Mouse (Mus musculus) brown adipose tissue, adult 24 weeks (tissue): Measurements from ENCODE around the gene Slc9a4. TPM values are rescaled to one million over a fixed set of nuclear protein-coding genes. Genes with fewer than 3 reads are reported as not detected.
"Not testable (repeated sequence)": the region's sequence is repeated elsewhere in the genome, so short reads cannot be mapped to it uniquely, and the experiment has no call there.

Experiments
- H3K27ac ChIP-seq: fragments of 200-500 bp; replicated peaks from 2 replicates; pipeline ENCODE4 v1.5.1; 2012; ENCODE audit warnings: low read depth, mild to moderate bottlenecking, low read length
- H3K4me1 ChIP-seq: fragments of 200-500 bp; 2 replicates; pipeline ENCODE4 v1.6.1; 2012; ENCODE audit warnings: low read length, mixed read lengths; ENCODE audit not compliant: control insufficient read depth, insufficient read depth, insufficient read length
- H3K4me3 ChIP-seq: fragments of 200-500 bp; 2 replicates; pipeline ENCODE4 v1.5.1; 2012; ENCODE audit warnings: low read depth, mild to moderate bottlenecking, low read length, moderate library complexity; ENCODE audit not compliant: insufficient read depth
- polyA plus RNA-seq: library from polyadenylated mRNA; stranded (reverse); fragments of >200 nt; gene quantifications from 2 replicates; pipeline ENCODE4 v1.2.4, GENCODE M21; 2012; ENCODE audit not compliant: missing spikeins, insufficient read depth, insufficient read length

Gene Slc9a4
- polyA plus RNA-seq, result not detected in 2 replicates

DNA sequence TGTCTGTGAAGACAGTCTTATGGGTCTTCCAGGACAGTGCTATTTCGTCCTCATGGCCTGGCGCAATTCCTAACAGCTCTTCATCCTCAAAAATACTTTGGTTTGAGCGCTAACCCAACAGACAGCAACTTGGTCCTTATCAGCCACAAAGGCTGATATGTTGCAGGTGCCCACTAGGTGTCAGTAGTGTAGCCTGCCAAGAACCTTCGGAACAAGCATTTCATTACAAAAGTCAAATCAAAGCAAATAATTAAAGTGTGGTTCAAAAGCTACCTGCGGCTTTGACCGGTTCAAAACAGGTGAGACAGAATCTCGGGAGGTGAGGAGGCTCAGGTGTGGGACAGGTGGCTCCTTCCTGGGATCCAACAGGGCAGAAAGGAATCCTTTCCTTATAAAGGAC is at the start of gene Slc9a4:
Gene Slc9a4, plus strand, starts transcription at position 298 of the 400 bp plus-strand sequence.
- no peaks in the 10 kb centered on the region for H3K4me1 ChIP-seq
- H3K27ac ChIP-seq, result no peak within 1 kb of the TSS
- no peak within 1 kb of the TSS for H3K4me3 ChIP-seq

- Histone ChIP-seq H3K4me3 (no peak overlapping the region), H3K4me1 (no peaks in the 10 kb centered on the region), H3K27ac (no peak overlapping the region)
Observed at GRCm38 (mm10) chr1:40537577-40537976, 42.3 kb upstream of the Slc9a4 start.

GRCm38 (mm10) chr1:40544650-40545049 is 35.2 kb upstream of the Slc9a4 start:
- Histone ChIP-seq H3K4me3 (no peak overlapping the region), H3K27ac (no peak overlapping the region), H3K4me1 (no peaks in the 10 kb centered on the region)

DNA sequence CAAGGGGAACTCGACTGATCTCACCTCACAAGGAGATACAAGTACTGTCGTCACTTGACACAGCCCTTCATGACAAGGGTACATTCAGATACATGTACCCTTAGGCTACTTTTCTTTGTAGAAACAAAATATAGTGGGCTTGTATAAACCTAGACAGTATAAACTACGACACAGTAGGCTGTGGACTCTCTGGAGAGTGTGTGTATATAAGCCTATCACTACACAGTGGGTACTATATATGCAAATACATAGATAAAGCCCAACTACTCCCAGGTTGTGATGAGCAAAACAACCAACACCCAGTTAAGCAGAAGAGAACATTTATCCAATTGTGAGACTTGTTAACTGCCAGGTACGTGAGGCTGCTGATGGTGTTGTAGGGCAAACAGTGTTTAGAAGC is 33.2 kb upstream of the Slc9a4 start:
- Histone ChIP-seq H3K27ac (no peak overlapping the region), H3K4me3 (no peak overlapping the region), H3K4me1 (no peaks in the 10 kb centered on the region)

DNA sequence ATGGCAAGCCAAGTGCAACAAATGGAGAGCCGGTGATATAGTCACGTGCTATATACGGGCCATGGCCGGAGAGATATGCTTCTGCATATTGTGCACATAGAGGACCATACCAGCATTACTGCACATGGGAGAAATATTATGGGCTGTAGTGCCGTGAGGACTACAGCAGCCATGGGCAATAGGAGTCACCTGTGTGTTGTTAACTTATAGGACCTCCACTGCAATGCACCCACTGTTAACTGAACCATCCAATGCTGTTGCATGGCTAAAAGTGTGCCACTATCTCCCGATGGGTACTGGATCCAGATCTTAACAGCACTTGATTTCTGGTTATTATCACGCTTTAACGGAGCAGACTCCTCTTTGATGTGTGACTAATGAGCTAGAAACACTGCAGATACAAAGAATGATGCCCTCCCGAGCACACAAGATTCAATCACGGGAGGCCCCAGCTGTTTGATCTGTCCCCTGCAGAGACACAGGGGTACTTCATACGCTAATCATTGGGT is 32.8 kb upstream of the Slc9a4 start:
- no peaks in the 10 kb centered on the region for H3K4me1 ChIP-seq
- no peak overlapping the region for H3K4me3 ChIP-seq
- no peak overlapping the region for H3K27ac ChIP-seq

DNA sequence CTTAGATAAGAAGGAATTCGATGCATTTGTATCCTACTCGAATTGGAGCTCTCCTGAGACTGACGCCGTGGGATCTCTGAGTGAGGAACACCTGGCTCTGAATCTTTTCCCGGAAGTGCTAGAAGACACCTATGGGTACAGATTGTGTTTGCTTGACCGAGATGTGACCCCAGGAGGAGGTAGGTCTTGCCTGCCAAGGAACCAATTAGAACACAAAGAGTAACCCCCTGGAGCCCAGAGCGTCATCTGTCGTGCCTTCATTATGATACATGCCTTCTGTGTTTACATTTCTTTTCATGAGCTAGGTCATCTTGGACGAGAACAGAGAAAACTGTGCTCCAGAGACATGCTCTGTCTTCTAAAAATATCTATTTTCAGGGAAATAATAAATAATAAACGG is 32.1 kb upstream of the Slc9a4 start:
- Histone ChIP-seq H3K27ac (no peak overlapping the region), H3K4me3 (no peak overlapping the region), H3K4me1 (no peaks in the 10 kb centered on the region)

- no peak overlapping the region for H3K4me3 ChIP-seq
- no peaks in the 10 kb centered on the region for H3K4me1 ChIP-seq
- H3K27ac ChIP-seq, result no peak overlapping the region
Observed at GRCm38 (mm10) chr1:40569374-40569773, 10.5 kb upstream of the Slc9a4 start.

- H3K27ac ChIP-seq, result no peak overlapping the region
- no peaks in the 10 kb centered on the region for H3K4me1 ChIP-seq
- no peak overlapping the region for H3K4me3 ChIP-seq
Observed at GRCm38 (mm10) chr1:40580269-40580668, 388 bp downstream of the Slc9a4 start.

DNA sequence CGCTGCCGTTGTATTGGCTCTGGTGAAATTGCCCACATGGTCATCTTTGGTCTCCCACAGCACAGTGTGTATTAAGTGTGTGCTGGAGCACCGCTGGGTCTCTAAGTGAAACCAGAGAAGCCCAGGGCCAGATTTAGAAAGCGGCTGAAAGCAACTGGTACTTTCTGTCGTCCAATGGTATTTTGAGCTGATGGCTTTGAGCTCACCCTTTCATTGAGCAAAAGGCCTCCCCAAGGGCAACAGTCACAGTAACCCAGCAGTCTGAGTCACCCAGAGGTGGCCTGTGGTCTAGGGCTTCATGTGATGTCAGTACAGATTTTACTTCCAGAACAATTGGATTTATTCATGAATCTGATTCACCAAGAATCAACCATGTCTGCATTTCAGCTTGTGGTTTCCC is 6.9 kb downstream of the Slc9a4 start:
- Histone ChIP-seq H3K27ac (no peak overlapping the region), H3K4me1 (no peaks in the 10 kb centered on the region), H3K4me3 (no peak overlapping the region)

GRCm38 (mm10) chr1:40590931-40591330 is 11.1 kb downstream of the Slc9a4 start:
- H3K27ac ChIP-seq, result no peak overlapping the region
- H3K4me1 ChIP-seq, result no peaks in the 10 kb centered on the region
- no peak overlapping the region for H3K4me3 ChIP-seq

GRCm38 (mm10) chr1:40597822-40598221 is 17.9 kb downstream of the Slc9a4 start:
- Histone ChIP-seq H3K4me1 (no peaks in the 10 kb centered on the region), H3K4me3 (no peak overlapping the region), H3K27ac (no peak overlapping the region)

DNA sequence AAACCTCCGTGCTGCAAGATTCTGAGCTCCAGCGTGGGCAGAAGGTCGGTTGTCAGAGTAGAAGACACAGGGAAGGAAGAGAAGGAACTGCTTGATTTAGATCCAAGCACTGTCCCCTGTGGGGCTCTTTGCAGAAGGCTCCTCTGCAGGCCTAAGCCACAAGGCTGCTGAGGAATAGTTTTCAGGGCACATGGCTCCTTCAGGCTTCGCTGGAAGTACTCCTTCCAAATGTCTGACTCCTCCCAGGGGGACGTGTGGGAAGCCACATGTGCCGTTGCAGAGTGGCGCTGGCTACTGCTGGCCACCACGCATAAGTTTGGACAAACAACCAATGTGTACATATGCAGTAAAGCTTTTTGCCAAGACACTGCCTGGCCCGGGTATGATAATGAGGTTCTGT is 19.8 kb downstream of the Slc9a4 start:
- H3K4me3 ChIP-seq, H3K27ac ChIP-seq, H3K4me1 ChIP-seq: not testable (repeated sequence)

DNA sequence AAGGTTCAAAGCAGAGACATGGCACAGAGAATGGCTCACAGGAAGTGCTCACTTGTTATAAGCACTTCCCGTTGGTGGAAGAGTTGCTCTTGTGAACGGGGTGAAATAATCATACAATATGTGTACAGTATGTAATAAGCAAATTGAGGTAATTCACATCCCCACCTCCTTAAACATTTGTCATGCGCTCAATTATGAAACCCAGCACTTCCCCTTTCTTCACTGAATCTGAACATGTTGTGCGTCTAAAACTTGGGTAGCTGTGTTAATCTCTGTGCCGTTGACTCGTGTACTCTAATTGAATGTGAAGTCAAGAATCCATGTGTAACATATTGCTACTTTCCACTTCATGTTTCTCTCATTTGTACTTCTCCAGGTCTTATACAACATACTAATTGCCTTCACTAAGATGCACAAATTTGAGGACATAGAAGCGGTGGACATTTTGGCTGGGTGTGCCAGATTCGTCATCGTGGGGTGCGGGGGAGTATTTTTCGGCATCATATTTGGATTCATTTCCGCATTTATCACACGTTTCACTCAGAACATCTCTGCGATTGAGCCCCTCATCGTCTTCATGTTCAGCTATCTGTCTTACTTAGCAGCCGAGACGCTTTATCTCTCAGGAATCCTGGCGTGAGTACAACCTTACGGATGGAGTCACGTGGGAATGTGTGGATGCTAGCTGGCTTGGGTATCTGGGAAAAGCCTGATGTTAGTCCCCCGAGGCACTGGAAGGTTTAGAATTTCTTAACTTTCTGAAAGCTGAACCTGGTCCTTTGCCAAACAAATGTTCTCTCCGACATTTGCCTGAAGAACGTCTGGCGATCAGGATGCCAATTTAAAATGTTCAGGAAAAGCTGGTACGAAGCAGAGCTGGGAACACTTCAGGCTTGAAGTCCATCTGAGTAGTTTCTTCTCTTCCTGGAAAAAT is 20.8 kb downstream of the Slc9a4 start:
- H3K27ac ChIP-seq, result no peak overlapping the region
- no peaks in the 10 kb centered on the region for H3K4me1 ChIP-seq
- no peak overlapping the region for H3K4me3 ChIP-seq

DNA sequence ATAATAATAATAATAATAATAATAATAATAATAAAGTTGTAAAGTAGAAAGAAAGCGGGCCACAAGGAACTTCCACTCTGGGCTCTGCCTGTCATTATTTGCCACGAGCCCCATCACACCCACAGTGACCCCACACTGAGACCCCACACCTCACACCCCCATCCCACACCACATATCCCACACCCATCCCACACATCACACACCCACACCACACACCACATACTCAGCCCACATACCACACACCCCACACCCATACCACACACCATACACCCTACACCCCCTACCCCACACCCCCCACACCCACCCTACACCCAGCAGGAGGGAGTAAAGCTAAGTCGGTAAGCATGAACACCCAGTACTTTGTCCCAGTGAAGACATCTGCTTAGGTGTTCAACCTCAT is 21.6 kb downstream of the Slc9a4 start:
- Histone ChIP-seq H3K27ac (no peak overlapping the region), H3K4me1 (no peaks in the 10 kb centered on the region), H3K4me3 (no peak overlapping the region)

DNA sequence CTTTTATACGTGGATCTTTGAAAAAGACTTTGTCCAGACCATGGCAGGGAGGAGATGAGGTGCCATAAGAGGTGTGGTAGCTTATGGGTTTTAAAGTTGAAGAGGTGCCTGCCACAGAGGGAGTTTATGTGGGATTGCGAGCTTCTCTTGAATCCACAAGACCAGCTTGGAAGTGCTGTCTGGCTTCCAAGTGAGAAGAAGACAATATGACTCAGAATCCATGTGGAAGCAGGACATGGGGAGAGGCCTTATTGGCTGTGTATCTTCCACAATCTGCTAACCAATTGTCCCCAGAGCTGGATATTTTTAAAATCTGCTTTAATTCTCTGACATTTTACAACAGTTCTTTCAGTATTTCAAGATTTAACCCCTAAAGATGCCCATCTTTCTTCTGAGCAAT is 33.3 kb downstream of the Slc9a4 start:
- Histone ChIP-seq H3K4me1 (no peaks in the 10 kb centered on the region), H3K4me3 (no peak overlapping the region), H3K27ac (no peak overlapping the region)

DNA sequence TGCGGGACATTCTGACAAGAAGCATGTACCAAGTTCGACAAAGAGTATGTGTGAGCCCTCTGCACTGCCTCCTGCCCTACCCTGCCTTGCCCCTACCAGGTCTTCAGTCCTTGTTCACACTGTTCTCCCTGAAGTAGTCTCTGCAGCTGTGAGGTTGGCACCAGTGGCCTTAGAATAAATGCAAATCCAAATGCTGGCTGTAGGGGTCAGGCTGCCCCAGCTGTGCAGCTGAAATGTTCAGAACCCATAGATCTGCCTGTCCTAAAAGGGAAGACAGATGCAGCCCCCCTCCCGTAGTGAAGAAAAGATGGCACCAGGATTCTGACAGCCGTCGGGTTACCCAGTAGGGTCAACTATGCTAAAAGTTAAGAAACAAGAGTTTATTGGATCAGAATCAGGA is 39.2 kb downstream of the Slc9a4 start:
- Histone ChIP-seq H3K27ac (no peak overlapping the region), H3K4me3 (no peak overlapping the region), H3K4me1 (no peaks in the 10 kb centered on the region)
